Mouse (Mus musculus): ENCODE data around the gene Ddx42.

Gene Ddx42

DNA sequence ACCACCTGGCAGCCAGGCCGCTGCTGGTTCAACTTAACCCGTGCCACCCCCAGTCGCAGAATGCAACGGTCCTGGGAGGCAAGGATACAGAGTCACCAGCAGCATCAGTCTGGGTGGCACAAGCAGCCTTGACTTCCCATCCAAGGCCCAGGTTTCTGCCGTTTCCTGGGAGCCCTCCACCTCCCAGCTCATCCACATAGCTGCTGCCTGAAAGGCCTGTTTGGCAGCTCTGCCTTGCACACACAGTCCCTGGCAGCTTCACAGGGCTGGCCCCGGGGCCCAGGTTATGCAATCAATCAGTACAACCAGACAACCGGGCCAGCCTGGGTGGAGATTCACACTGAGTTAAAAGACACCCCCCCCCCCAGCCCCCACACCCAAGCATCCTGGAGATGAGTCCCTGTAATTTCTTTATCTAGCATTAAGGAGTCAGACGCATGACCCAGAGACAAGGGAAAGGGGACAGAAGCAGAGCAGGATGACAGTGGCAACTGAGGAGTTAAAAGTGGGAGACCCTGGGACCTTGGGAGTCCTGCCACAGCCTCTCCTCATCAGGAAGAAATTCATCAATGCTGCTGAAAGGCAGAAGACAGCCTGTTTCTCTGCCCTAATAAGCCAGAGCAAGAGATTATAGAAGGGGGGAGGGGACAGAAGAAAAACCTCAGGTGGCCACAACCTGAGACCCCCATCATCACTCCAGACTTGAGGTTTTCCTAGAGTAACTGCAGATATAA is 51.8 kb downstream of the Ddx42 start:
- peak; percentile 61 for DNase-seq

DNA sequence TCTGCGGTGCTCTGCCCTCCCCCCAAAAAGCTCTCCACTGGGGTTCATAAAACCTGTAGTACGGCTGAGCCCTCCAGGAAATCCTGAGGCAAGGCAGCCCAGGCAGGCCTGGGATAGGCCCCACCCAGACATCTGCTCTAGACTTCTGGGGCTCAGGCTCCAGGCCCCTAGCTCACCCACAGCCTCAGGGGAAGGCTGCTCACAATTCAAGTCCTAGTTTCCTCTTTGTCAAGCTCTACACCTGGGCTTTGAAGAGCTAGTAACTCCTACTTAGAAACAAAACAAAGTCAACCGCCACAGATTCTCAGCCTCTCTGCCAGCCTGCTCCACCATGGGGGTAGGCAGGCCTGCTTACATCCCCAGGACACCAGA is 52.3 kb downstream of the Ddx42 start:
- peak; percentile 63 for DNase-seq

DNA sequence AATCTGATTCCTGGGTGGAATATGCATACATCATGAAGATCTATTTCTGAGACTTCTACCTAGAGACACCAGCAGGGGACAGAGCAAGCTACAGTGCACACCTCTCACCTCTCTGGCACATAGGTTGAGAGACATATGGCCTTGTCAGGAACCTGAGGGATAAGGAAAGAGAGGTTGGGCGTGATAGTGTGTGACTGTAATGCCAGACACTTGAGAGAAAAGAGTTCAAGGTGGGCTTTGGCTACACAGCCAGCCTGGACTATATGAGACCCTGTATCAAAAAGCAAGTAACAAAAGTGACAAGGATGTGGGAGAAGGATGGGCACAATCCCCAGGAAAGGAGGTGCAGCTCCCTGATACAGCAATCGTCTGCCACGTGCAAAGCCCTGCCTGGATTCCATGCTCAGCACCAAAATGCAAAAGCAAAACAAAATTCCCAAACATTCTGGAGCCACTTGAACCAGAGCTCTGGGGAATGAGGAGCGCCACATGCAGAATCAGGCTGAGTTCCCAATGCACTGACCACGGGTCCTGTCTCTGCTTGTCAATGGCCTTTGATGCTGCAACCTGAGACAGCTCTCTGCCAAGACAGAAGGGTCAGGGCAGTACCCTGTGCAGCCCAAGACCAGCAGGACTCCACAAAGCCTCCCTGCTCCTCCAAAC is 54.5 kb downstream of the Ddx42 start:
- no peak for DNase-seq

- DNase-seq, result peak; percentile 72
Observed at GRCm38 (mm10) chr11:106271794-106272643, 55.3 kb downstream of the Ddx42 start.

GRCm38 (mm10) chr11:106272644-106273310 is 56.1 kb downstream of the Ddx42 start, which contains the start of gene Smarcd2:
TSS of gene Smarcd2 (minus strand) at chr11:106272972.
- peak; percentile 100 for DNase-seq

GRCm38 (mm10) chr11:106273311-106273684 is 56.6 kb downstream of the Ddx42 start:
- DNase-seq, result no peak

DNA sequence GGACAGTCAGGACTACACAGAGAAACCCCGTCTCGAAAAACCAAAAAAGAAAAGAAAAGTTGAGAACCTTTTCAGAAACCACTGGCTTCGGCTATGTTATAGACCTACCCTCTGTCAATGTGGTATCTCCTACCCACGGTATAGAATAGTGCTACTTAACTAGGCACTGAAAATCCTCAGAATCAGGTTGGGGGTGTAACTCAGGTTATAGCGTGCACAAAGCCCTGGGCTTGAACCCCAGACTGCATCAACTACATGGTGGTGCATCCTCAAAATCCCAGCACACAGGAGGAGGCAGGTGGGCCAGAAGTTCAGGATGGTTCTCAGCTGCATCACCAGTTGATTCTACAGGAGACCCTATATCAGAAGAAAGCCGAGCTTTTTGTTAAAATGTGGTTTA is 57.1 kb downstream of the Ddx42 start:
- DNase-seq, result no peak

DNA sequence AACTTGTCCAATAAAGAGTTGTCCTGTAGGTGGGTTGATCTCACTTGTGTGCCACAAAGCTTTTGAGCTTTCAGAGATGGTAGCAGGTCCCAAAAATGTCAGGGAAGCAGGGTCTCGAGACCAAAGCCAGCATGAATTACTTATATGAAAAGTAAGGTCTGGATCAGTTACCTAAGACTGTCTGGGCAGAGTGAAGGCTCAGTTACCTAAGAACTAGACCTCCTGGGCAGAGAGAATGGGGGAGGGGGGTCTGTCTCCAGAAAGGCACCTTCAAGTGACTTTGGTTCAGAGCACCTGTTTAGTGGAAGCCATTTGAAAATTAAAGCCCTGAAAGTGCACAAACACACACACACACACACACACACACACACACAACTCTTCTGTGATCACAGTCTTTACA is 57.6 kb downstream of the Ddx42 start:
- no peak for DNase-seq

DNA sequence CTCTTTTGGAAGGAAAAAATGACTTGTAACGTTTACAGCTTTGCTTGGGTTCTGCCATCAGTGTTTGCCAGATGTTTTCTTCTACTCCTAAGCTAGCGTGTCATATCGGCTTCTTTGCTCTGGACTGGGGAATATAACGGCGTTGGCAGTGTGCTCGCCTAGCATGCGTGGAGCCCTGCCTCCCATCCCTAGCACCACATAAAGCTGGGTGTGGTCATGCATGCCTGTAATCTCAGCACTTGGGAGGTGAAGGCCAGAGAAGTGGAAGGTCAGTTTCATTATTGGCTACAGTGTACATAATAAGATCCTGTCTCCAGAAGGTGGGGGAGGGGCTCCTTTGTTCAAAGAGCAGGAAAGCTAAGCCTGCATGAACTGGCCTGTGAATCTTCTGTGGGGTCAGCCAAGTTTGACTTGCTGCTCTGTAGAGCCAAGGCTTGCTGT is 58.3 kb downstream of the Ddx42 start:
- DNase-seq, result peak; percentile 74

GRCm38 (mm10) chr11:106276454-106276853 is 59.7 kb downstream of the Ddx42 start, which contains the start of gene Tcam1:
TSS of gene Tcam1 (plus strand) at chr11:106276672.
- peak; percentile 96 for DNase-seq

GRCm38 (mm10) chr11:106282452-106282851 is 65.7 kb downstream of the Ddx42 start:
- DNase-seq, result no peak

DNA sequence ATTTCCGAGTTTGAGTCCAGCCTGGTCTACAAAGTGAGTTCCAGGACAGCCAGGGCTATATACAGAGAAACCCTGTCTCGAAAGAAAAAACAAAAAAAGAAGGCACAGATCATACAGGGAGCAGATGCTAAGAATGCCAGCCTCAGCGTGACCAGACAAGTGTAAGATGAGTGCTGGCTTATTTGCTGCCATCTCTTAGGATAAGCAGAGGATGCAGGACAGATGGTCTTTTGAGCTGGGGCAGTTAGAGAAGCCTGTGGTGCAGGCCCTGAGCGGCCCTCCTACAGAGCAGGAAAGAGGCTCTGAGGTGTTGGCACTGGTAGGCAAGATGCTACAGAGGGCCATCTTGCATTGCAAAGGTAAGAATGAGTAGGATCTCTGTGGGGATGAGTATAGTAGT is 66.6 kb downstream of the Ddx42 start:
- no peak for DNase-seq

- DNase-seq, result no peak
Observed at GRCm38 (mm10) chr11:106284126-106284525, 67.4 kb downstream of the Ddx42 start.

DNA sequence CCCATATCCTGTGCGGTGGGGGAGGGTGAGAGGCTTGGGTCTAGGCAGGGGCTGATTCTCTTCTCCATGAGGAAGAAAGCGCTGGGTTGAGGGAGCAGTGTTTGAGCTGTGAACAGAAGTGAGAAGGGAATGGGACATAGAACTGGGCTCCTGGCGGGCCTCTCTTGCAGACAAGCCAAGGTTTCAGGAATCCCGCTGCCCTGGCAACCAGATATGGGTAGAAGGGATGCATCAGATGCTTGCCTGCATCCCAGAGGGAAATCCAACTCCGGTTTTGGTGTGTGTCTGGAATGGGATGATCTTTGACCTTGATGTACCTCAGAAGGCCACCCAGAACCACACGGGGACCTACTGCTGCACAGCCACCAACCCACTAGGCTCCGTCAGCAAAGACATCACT is 69.5 kb downstream of the Ddx42 start:
- DNase-seq, result no peak

DNA sequence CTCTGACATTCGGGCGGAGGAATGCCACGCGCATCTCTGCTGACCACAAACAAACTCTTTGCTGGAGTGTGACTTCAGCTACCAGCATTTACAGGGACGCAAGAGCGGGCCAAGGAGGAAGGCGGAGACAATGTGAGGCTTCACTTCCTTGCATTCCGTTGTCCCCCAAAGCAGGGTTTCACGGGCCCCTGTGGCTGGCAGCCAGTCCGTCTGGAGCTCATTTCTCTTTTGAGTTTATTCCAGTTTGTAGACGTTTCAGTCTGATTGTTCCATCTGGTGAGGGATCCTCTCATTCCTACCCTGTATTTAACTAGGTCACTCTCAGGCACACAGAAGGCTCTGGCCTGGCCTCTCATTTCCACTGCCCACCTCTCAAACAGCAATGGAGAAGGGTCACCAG is 70.3 kb downstream of the Ddx42 start:
- DNase-seq, result no peak

DNA sequence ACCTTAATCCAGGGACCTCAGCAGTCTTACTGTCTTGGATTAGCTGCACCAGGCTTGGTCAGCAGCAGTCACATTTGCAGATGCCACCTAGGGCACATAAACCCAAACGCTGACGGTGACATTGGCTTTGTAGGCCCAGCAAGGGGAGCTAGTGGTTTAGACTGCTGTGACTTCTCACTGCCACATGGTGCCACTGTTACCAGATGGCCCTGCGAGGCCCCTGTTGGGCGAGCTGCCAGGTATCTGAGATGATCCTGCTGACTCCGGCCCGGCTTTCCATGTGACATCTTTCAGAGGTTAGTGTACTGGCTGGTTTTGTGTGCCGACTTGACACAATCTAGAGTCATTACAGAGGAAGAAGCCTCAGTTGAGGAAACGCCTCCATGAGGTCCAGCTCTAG is 72.6 kb downstream of the Ddx42 start:
- DNase-seq, result peak; percentile 86

DNA sequence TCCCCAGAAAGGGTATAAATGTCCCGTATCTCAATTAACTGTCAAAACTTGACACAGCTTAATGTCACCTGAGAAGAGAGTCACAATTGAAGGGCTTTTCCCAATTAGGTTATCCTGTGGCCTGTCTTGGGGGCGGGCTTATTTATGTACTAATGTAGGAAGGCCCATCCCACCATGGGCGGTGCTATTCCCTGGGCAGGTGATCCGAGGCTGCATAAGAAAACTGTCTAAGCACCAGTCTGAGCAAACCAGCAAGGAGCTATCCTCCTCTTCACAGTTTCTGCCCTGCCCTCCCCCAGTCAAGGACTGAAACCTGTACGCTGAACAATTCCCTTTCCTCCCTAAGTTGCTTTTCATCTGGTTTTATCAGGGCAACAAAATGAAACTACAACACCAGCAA is 73.7 kb downstream of the Ddx42 start:
- DNase-seq, result no peak

GRCm38 (mm10) chr11:106291861-106292260 is 75.1 kb downstream of the Ddx42 start:
- no peak for DNase-seq

Data from kidney, postnatal 10 days (tissue).